Mouse (Mus musculus) embryonic facial prominence, embryonic 13.5 days (tissue): ENCODE results near the gene Agpat2. TPM values are rescaled to one million over a fixed set of nuclear protein-coding genes. Genes with fewer than 3 reads are reported as not detected.
A peak's percentile ranks its signal among the peaks of the same experiment; 100 is the strongest.

Source experiments
- ATAC-seq: fragments of 200-750 bp; cut with Nextera tagmentation; 2 replicates; pipeline ENCODE4 v1.8.0; 2017; ENCODE audit warnings: low read depth; ENCODE audit not compliant: insufficient number of reproducible peaks, insufficient read depth, low FRiP score, low TSS enrichment
- H3K27ac ChIP-seq: fragments of 300-500 bp; sonication (generic); 2 replicates; pipeline ENCODE4 v1.5.1; 2015; ENCODE audit warnings: moderate library complexity, mild to moderate bottlenecking, inconsistent platforms
- H3K27me3 ChIP-seq: fragments of 300-500 bp; sonication (generic); 2 replicates; pipeline ENCODE4 v1.6.1; 2015; ENCODE audit warnings: mild to moderate bottlenecking, inconsistent platforms
- H3K36me3 ChIP-seq: fragments of 300-500 bp; sonication (generic); 2 replicates; pipeline ENCODE4 v1.6.1; 2015; ENCODE audit warnings: mild to moderate bottlenecking, inconsistent platforms
- H3K4me1 ChIP-seq: fragments of 300-500 bp; sonication (generic); 2 replicates; pipeline ENCODE4 v1.6.1; 2015; ENCODE audit warnings: inconsistent platforms
- H3K4me2 ChIP-seq: fragments of 300-500 bp; sonication (generic); 2 replicates; pipeline ENCODE4 v1.6.1; 2015; ENCODE audit warnings: moderate library complexity, mild to moderate bottlenecking, inconsistent platforms
- H3K4me3 ChIP-seq: fragments of 300-500 bp; sonication (generic); 2 replicates; pipeline ENCODE4 v1.5.1; 2015; ENCODE audit warnings: mild to moderate bottlenecking, inconsistent platforms
- H3K9ac ChIP-seq: fragments of 300-500 bp; sonication (generic); 2 replicates; pipeline ENCODE4 v1.6.1; 2015; ENCODE audit warnings: mild to moderate bottlenecking, inconsistent platforms
- H3K9me3 ChIP-seq: fragments of 300-500 bp; sonication (generic); 2 replicates; pipeline ENCODE4 v1.6.1; 2016; ENCODE audit warnings: inconsistent platforms
- WGBS: fragments of 180-500 bp; shearing (Covaris S2); methylation state at CpG from one replicate; pipeline ENCODE4 v1.1.7; 2015; ENCODE audit warnings: mixed read lengths; 5-methylcytosine and 5-hydroxymethylcytosine counted together
- polyA plus RNA-seq: library from polyadenylated mRNA; unstranded; fragments of >200 nt; fragmentation: Nextera tagmentation; extraction: Ambion mirVana; gene quantifications from 2 replicates; pipeline ENCODE4 v1.2.1, GENCODE M21; 2015

Agpat2 gene
- polyA plus RNA-seq, 1 experiment from 2014 or later: 25.2 TPM

GRCm38 (mm10) chr2:26583640-26584039 lies 20.6 kb downstream of the Agpat2 start:
- Histone ChIP-seq H3K9ac (peak overlapping the region; percentile 60), H3K27ac (peak overlapping the region; percentile 44; the same call in 1 of the 2 replicates), H3K4me2 (0 out of 2 replicates have a peak overlapping the region, but pooled peaks have one; percentile 7), H3K27me3 (no peaks in the 10 kb centered on the region), H3K9me3 (no peaks in the 10 kb centered on the region), H3K4me1 (peaks cover 18% of the 10 kb centered on the region), H3K36me3 (no peaks in the 10 kb centered on the region), H3K4me3 (peak overlapping the region; percentile 25)
- ATAC-seq: no peak
- 65% methylated on average over 11 of the region's 11 CpGs for WGBS

GRCm38 (mm10) chr2:26582741-26583140 lies 21.5 kb downstream of the Agpat2 start:
- H3K27me3 ChIP-seq: no peaks in the 10 kb centered on the region
- H3K4me2 ChIP-seq: no peak overlapping the region
- WGBS: 72% methylated on average over 7 of the region's 7 CpGs
- H3K36me3 ChIP-seq: no peaks in the 10 kb centered on the region
- peaks cover 19% of the 10 kb centered on the region for H3K4me1 ChIP-seq
- no peak overlapping the region for H3K9ac ChIP-seq
- no peak overlapping the region for H3K4me3 ChIP-seq
- no peak for ATAC-seq
- 0 out of 2 replicates have a peak overlapping the region, but pooled peaks have one; percentile 16 for H3K27ac ChIP-seq
- no peaks in the 10 kb centered on the region for H3K9me3 ChIP-seq

GRCm38 (mm10) chr2:26582203-26582602 lies 22.0 kb downstream of the Agpat2 start:
- 46% methylated on average over 2 of the region's 2 CpGs for WGBS
- H3K4me3 ChIP-seq: no peak overlapping the region
- no peaks in the 10 kb centered on the region for H3K27me3 ChIP-seq
- H3K4me2 ChIP-seq: no peak overlapping the region
- H3K27ac ChIP-seq: 0 out of 2 replicates have a peak overlapping the region, but pooled peaks have one; percentile 16
- H3K9ac ChIP-seq: no peak overlapping the region
- no peaks in the 10 kb centered on the region for H3K9me3 ChIP-seq
- H3K4me1 ChIP-seq: peaks cover 17% of the 10 kb centered on the region
- no peaks in the 10 kb centered on the region for H3K36me3 ChIP-seq
- no peak for ATAC-seq

- Histone ChIP-seq H3K4me2 (no peak overlapping the region), H3K4me1 (peaks cover 12% of the 10 kb centered on the region), H3K9ac (0 out of 2 replicates have a peak overlapping the region, but pooled peaks have one; percentile 16), H3K27me3 (no peaks in the 10 kb centered on the region), H3K36me3 (no peaks in the 10 kb centered on the region), H3K4me3 (no peak overlapping the region), H3K9me3 (no peaks in the 10 kb centered on the region), H3K27ac (no peak overlapping the region)
- ATAC-seq: no peak
- 88% methylated on average over 5 of the region's 5 CpGs for WGBS
These were observed 23.5 kb downstream of the Agpat2 start for GRCm38 (mm10) chr2:26580751-26581150.

- Histone ChIP-seq H3K27ac (peak within 1 kb of the TSS; percentile 72; the same call in 1 of the 2 replicates), H3K27me3 (no peaks in the 10 kb centered on the region), H3K9me3 (no peaks in the 10 kb centered on the region), H3K36me3 (no peaks in the 10 kb centered on the region), H3K4me1 (peaks cover 12% of the 10 kb centered on the region), H3K4me3 (no peak within 1 kb of the TSS), H3K9ac (0 out of 2 replicates have a peak within 1 kb of the TSS, but pooled peaks have one; percentile 16), H3K4me2 (no peak within 1 kb of the TSS)
- ATAC-seq: no peak
- 96% methylated on average over 1 of the region's 1 CpGs for WGBS
These were observed 24.5 kb downstream of the Agpat2 start, which contains the start of gene Egfl7 for GRCm38 (mm10) chr2:26579714-26580113. TSS of gene Egfl7 (plus strand) at chr2:26580014.

- H3K4me1 ChIP-seq: peaks cover 20% of the 10 kb centered on the region
These were observed 25.8 kb downstream of the Agpat2 start for GRCm38 (mm10) chr2:26578369-26578768.

GRCm38 (mm10) chr2:26576462-26576861 lies 27.8 kb downstream of the Agpat2 start:
- WGBS: 59% methylated on average over 4 of the region's 4 CpGs
- Histone ChIP-seq H3K4me1 (peaks cover 17% of the 10 kb centered on the region; the same call in 1 of the 2 replicates), H3K36me3 (no peaks in the 10 kb centered on the region), H3K9me3 (no peaks in the 10 kb centered on the region), H3K27ac (peak overlapping the region; percentile 16; the same call in 1 of the 2 replicates), H3K9ac (no peak overlapping the region), H3K4me2 (no peak overlapping the region), H3K4me3 (no peak overlapping the region), H3K27me3 (no peaks in the 10 kb centered on the region)
- no peak for ATAC-seq

More at GRCm38 (mm10) chr2:26578369-26578768, 25.8 kb downstream of the Agpat2 start:
- Histone ChIP-seq H3K9ac (no peak overlapping the region), H3K27ac (peak overlapping the region; percentile 72), H3K4me3 (no peak overlapping the region), H3K27me3 (no peaks in the 10 kb centered on the region), H3K36me3 (no peaks in the 10 kb centered on the region), H3K4me2 (no peak overlapping the region), H3K9me3 (no peaks in the 10 kb centered on the region)
- no peak for ATAC-seq
- 31% methylated on average over 6 of the region's 6 CpGs for WGBS

GRCm38 (mm10) chr2:26575865-26576264 lies 28.4 kb downstream of the Agpat2 start:
- Histone ChIP-seq H3K9me3 (no peaks in the 10 kb centered on the region), H3K4me3 (no peak overlapping the region), H3K27me3 (no peaks in the 10 kb centered on the region), H3K27ac (no peak overlapping the region), H3K9ac (no peak overlapping the region), H3K36me3 (no peaks in the 10 kb centered on the region), H3K4me1 (peaks cover 17% of the 10 kb centered on the region; the same call in 1 of the 2 replicates), H3K4me2 (no peak overlapping the region)
- no peak for ATAC-seq
- WGBS: 41% methylated on average over 4 of the region's 4 CpGs

- Histone ChIP-seq H3K9ac (no peak overlapping the region), H3K9me3 (no peaks in the 10 kb centered on the region), H3K27ac (no peak overlapping the region), H3K27me3 (no peaks in the 10 kb centered on the region), H3K4me1 (peaks cover 17% of the 10 kb centered on the region; the same call in 1 of the 2 replicates), H3K4me2 (no peak overlapping the region), H3K36me3 (no peaks in the 10 kb centered on the region), H3K4me3 (no peak overlapping the region)
- ATAC-seq: no peak
- 93% methylated on average over 1 of the region's 1 CpGs for WGBS
These were observed 28.8 kb downstream of the Agpat2 start for GRCm38 (mm10) chr2:26575378-26575777.

- no peaks in the 10 kb centered on the region for H3K9me3 ChIP-seq
- peaks cover 18% of the 10 kb centered on the region; the same call in 1 of the 2 replicates for H3K4me1 ChIP-seq
- WGBS: 61% methylated on average over 5 of the region's 5 CpGs
- ATAC-seq: no peak
- H3K27ac ChIP-seq: no peak overlapping the region
- no peaks in the 10 kb centered on the region for H3K27me3 ChIP-seq
- no peaks in the 10 kb centered on the region for H3K36me3 ChIP-seq
- no peak overlapping the region for H3K9ac ChIP-seq
- H3K4me2 ChIP-seq: no peak overlapping the region
- no peak overlapping the region for H3K4me3 ChIP-seq
These were observed 29.4 kb downstream of the Agpat2 start for GRCm38 (mm10) chr2:26574862-26575261.

- Histone ChIP-seq H3K9ac (no peak overlapping the region), H3K4me3 (no peak overlapping the region), H3K9me3 (no peaks in the 10 kb centered on the region), H3K36me3 (no peaks in the 10 kb centered on the region), H3K4me1 (peaks cover 19% of the 10 kb centered on the region; the same call in 1 of the 2 replicates), H3K27me3 (no peaks in the 10 kb centered on the region), H3K4me2 (no peak overlapping the region), H3K27ac (no peak overlapping the region)
- ATAC-seq: no peak
- 27% methylated on average over 5 of the region's 5 CpGs for WGBS
These were observed 30.4 kb downstream of the Agpat2 start for GRCm38 (mm10) chr2:26573807-26574206.

GRCm38 (mm10) chr2:26573396-26573795 lies 30.8 kb downstream of the Agpat2 start:
- Histone ChIP-seq H3K4me3 (no peak overlapping the region), H3K27ac (no peak overlapping the region), H3K4me2 (no peak overlapping the region), H3K9ac (no peak overlapping the region), H3K9me3 (no peaks in the 10 kb centered on the region), H3K27me3 (no peaks in the 10 kb centered on the region), H3K4me1 (peaks cover 15% of the 10 kb centered on the region; the same call in 1 of the 2 replicates), H3K36me3 (no peaks in the 10 kb centered on the region)
- 78% methylated on average over 12 of the region's 12 CpGs for WGBS
- no peak for ATAC-seq
